8 mouse cellular contexts compared by ENCODE assay signal in genomic region chr19:8997546-8997945, GRCm38 (mm10). TPM values are rescaled to one million over a fixed set of nuclear protein-coding genes. Genes with fewer than 3 reads are reported as not detected.
DNase-seq lines count a peak whose midpoint lies in the region; ATAC-seq lines count a peak whose summit lies in the region.

No protein-coding gene starts in this region.

- no peaks in the 10 kb centered on the region for H3K27me3 ChIP-seq in stomach, embryonic 15.5 days (replicated peaks)

- peaks cover 28% of the 10 kb centered on the region for H3K36me3 ChIP-seq in stomach, embryonic 15.5 days

- peak overlapping the region; percentile 37 for H3K4me2 ChIP-seq in stomach, embryonic 15.5 days

- H3K4me3 ChIP-seq in stomach, embryonic 15.5 days (replicated peaks) = no peak overlapping the region

- intact Hi-C loops in left cerebral cortex, postnatal 25 days (cut with DNase I) = no loop called here

- H3K4me1 ChIP-seq in stomach, embryonic 15.5 days = peaks cover 55% of the 10 kb centered on the region

- WGBS in stomach, embryonic 15.5 days = 22% methylated on average over 4 of the region's 4 CpGs

- no peaks in the 10 kb centered on the region for H3K9me3 ChIP-seq in stomach, embryonic 15.5 days

- peak overlapping the region; percentile 86 for H3K27ac ChIP-seq in stomach, embryonic 15.5 days

- peak; percentile 61 to 69 for DNase-seq in CD8-positive naive resting alpha-beta T cell, adult 2 months (ENCODE audit: low read depth in 2 of 2, low spot score in 2 of 2)
- DNase-seq in adipocyte (ENCODE audit: low spot score) = peak; percentile 96
- DNase-seq in frontal cortex, adult 2 months (ENCODE audit: extremely low spot score in 1 of 2, low spot score in 1 of 2) = peak; percentile 73 to 87
- DNase-seq in left cerebral cortex, postnatal 25 days (ENCODE audit: low spot score in 2 of 2) = peak; percentile 42 to 90
- no peak for DNase-seq in cerebellum, adult 11-12 months

- ATAC-seq in hematopoietic stem cell, adult 5-6 weeks (replicated peaks in 1 of 2; ENCODE audit: insufficient read depth in 1 of 2, low FRiP score in 2 of 2, low TSS enrichment in 1 of 2, low read depth in 1 of 2, poor library complexity in 2 of 2, severe bottlenecking in 2 of 2) = peak; percentile 94 to 96
- peak; percentile 91 for ATAC-seq in megakaryocyte progenitor cell, adult 5-6 weeks (replicated peaks; ENCODE audit: poor library complexity)
- peak; percentile 95 for ATAC-seq in stomach, embryonic 15.5 days (ENCODE audit: insufficient read depth, low FRiP score, low read depth)

- H3K9ac ChIP-seq in stomach, embryonic 15.5 days = no peak overlapping the region

RNA-seq across cellular contexts. Expression of gene Ahnak, which starts 8.5 kb away (rescaled TPM):
- polyA plus RNA-seq in frontal cortex, adult 2 months (2012; rRNA removed) = 6.8 and 7.5 TPM in 2 replicates
- total RNA-seq in hematopoietic stem cell, adult 5-6 weeks (2017) = 28.0 and 41.8 TPM in 2 replicates
- 10 to 100 TPM; 20.2 to 21.0 TPM for total RNA-seq in left cerebral cortex, postnatal 25 days (2021)
- total RNA-seq in megakaryocyte progenitor cell, adult 5-6 weeks (2015) = 6.5 and 10.6 TPM in 2 replicates
- 11.7 and 17.2 TPM in 2 replicates for total RNA-seq in megakaryocyte progenitor cell, adult 5-6 weeks (2017)
- polyA plus RNA-seq in stomach, embryonic 15.5 days (2015; fragmentation: Nextera tagmentation; extraction: Ambion mirVana) = 32.2 and 43.5 TPM in 2 replicates

RNA-seq across cellular contexts. Expression of gene Eef1g, which starts 30.7 kb away (rescaled TPM):
- polyA plus RNA-seq in frontal cortex, adult 2 months (2012; rRNA removed) = 257 and 281 TPM in 2 replicates
- total RNA-seq in hematopoietic stem cell, adult 5-6 weeks (2017) = 700 and 731 TPM in 2 replicates
- total RNA-seq in left cerebral cortex, postnatal 25 days (2021) = 100 to 1,000 TPM; 203 to 212 TPM
- 1,162 and 1,182 TPM in 2 replicates for total RNA-seq in megakaryocyte progenitor cell, adult 5-6 weeks (2015)
- 754 and 796 TPM in 2 replicates for total RNA-seq in megakaryocyte progenitor cell, adult 5-6 weeks (2017)
- 383 and 461 TPM in 2 replicates for polyA plus RNA-seq in stomach, embryonic 15.5 days (2015; fragmentation: Nextera tagmentation; extraction: Ambion mirVana)

RNA-seq across cellular contexts. Expression of gene Tut1, which starts 43.9 kb away (rescaled TPM):
- polyA plus RNA-seq in frontal cortex, adult 2 months (2012; rRNA removed) = 19.6 and 20.5 TPM in 2 replicates
- 23.2 and 25.3 TPM in 2 replicates for total RNA-seq in hematopoietic stem cell, adult 5-6 weeks (2017)
- total RNA-seq in left cerebral cortex, postnatal 25 days (2021) = 10 to 100 TPM; 18.7 to 20.1 TPM
- total RNA-seq in megakaryocyte progenitor cell, adult 5-6 weeks (2015) = 6.2 and 8.7 TPM in 2 replicates
- 19.9 and 23.8 TPM in 2 replicates for total RNA-seq in megakaryocyte progenitor cell, adult 5-6 weeks (2017)
- 29.1 and 31.8 TPM in 2 replicates for polyA plus RNA-seq in stomach, embryonic 15.5 days (2015; fragmentation: Nextera tagmentation; extraction: Ambion mirVana)

RNA-seq across cellular contexts. Expression of gene Mta2, which starts 55.9 kb away (rescaled TPM):
- 27.6 and 31.0 TPM in 2 replicates for polyA plus RNA-seq in frontal cortex, adult 2 months (2012; rRNA removed)
- total RNA-seq in hematopoietic stem cell, adult 5-6 weeks (2017) = 148 and 167 TPM in 2 replicates
- total RNA-seq in left cerebral cortex, postnatal 25 days (2021) = 10 to 100 TPM; 46.0 to 46.9 TPM
- total RNA-seq in megakaryocyte progenitor cell, adult 5-6 weeks (2015) = 57.9 and 63.7 TPM in 2 replicates
- 124 and 138 TPM in 2 replicates for total RNA-seq in megakaryocyte progenitor cell, adult 5-6 weeks (2017)
- 132 and 142 TPM in 2 replicates for polyA plus RNA-seq in stomach, embryonic 15.5 days (2015; fragmentation: Nextera tagmentation; extraction: Ambion mirVana)
